Mouse (Mus musculus): ENCODE results near the gene Agap1. TPM values are rescaled to one million over a fixed set of nuclear protein-coding genes. Genes with fewer than 3 reads are reported as not detected.
A peak's percentile ranks its signal among the peaks of the same experiment; 100 is the strongest.

Agap1 gene
- polyA plus RNA-seq, 1 experiment from 2014 or later, result 37.2 TPM

GRCm38 (mm10) chr1:89554969-89555856 lies 100.6 kb downstream of the Agap1 start:
- Histone ChIP-seq H3K4me1 (replicated peaks; ENCODE audit: control insufficient read depth, insufficient read depth, low read length) (peaks cover 12% of the 10 kb centered on the region), H3K27me3 (replicated peaks; ENCODE audit: control insufficient read depth, insufficient read depth, low read length) (peaks cover 9% of the 10 kb centered on the region), H3K36me3 (ENCODE audit: control insufficient read depth, insufficient read depth) (no peaks in the 10 kb centered on the region), H3K4me2 (ENCODE audit: low read length) (no peak overlapping the region), H3K27ac (ENCODE audit: low read length) (no peak overlapping the region), H3K9ac (replicated peaks; ENCODE audit: low read depth, low read length) (no peak overlapping the region), H3K4me3 (replicated peaks; ENCODE audit: low read length) (no peak overlapping the region), H3K9me3 (ENCODE audit: control insufficient read depth, low read length) (no peaks in the 10 kb centered on the region)
- no peak for ATAC-seq
- 88% methylated on average over 18 of the region's 18 CpGs for WGBS

GRCm38 (mm10) chr1:89556006-89556405 lies 101.4 kb downstream of the Agap1 start:
- Histone ChIP-seq H3K27me3 (replicated peaks; ENCODE audit: control insufficient read depth, insufficient read depth, low read length) (peaks cover 9% of the 10 kb centered on the region), H3K4me2 (ENCODE audit: low read length) (no peak overlapping the region), H3K27ac (ENCODE audit: low read length) (no peak overlapping the region), H3K36me3 (ENCODE audit: control insufficient read depth, insufficient read depth) (no peaks in the 10 kb centered on the region), H3K9ac (replicated peaks; ENCODE audit: low read depth, low read length) (no peak overlapping the region), H3K4me3 (replicated peaks; ENCODE audit: low read length) (no peak overlapping the region), H3K4me1 (replicated peaks; ENCODE audit: control insufficient read depth, insufficient read depth, low read length) (peaks cover 4% of the 10 kb centered on the region; the same call in 1 of the 2 replicates), H3K9me3 (ENCODE audit: control insufficient read depth, low read length) (no peaks in the 10 kb centered on the region)
- no peak for ATAC-seq
- WGBS, result 81% methylated on average over 7 of the region's 7 CpGs

DNA sequence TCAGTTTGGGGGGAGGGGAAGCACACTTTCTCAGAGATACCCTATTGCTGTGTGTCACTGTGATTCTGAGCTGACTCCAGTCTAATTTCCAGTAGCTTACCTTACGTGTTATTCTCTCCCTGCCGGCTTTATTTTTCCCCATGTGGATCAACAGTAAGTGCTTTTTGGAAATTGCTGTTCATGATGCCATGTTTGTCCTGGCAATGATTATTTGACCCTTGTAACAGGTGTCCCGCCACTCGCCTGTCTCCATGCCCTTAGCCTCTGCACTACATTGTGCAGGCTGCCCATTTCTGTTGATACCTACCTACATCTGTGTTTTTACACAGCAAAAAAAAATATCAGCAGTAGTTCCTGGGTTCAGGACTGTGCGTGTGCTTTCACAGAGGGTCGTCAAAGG lies 102.8 kb downstream of the Agap1 start:
- peaks cover 4% of the 10 kb centered on the region; the same call in 1 of the 2 replicates for H3K4me1 ChIP-seq (replicated peaks; ENCODE audit: control insufficient read depth, insufficient read depth, low read length)
- no peaks in the 10 kb centered on the region for H3K9me3 ChIP-seq (ENCODE audit: control insufficient read depth, low read length)
- WGBS, result 88% methylated on average over 6 of the region's 6 CpGs
- no peak overlapping the region for H3K4me2 ChIP-seq (ENCODE audit: low read length)
- no peak for ATAC-seq
- H3K36me3 ChIP-seq (ENCODE audit: control insufficient read depth, insufficient read depth), result no peaks in the 10 kb centered on the region
- H3K4me3 ChIP-seq (replicated peaks; ENCODE audit: low read length), result no peak overlapping the region
- H3K27me3 ChIP-seq (replicated peaks; ENCODE audit: control insufficient read depth, insufficient read depth, low read length), result peaks cover 6% of the 10 kb centered on the region
- H3K9ac ChIP-seq (replicated peaks; ENCODE audit: low read depth, low read length), result no peak overlapping the region
- H3K27ac ChIP-seq (ENCODE audit: low read length), result no peak overlapping the region

DNA sequence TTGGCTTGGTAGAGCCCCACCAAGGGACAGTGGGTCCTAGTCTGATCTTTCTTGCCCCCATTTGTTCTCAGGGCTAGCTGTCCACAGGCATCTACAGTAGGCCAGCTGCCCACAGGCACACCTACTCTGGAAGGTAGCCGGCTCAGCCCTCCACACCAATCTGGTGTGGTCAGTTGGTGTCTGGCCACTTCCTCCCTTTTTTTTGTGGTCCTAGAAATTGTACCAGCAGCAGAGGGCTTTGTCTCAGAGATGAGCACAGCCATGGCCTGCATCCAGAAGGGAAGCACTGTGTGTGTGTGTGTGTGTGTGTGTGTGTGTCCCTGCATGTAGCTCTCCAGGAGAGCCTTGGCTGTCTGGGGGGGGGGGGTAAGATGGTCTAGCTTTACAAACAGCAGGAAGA lies 103.5 kb downstream of the Agap1 start:
- Histone ChIP-seq H3K4me2 (ENCODE audit: low read length) (no peak overlapping the region), H3K36me3 (ENCODE audit: control insufficient read depth, insufficient read depth) (no peaks in the 10 kb centered on the region), H3K27ac (ENCODE audit: low read length) (no peak overlapping the region), H3K9me3 (ENCODE audit: control insufficient read depth, low read length) (no peaks in the 10 kb centered on the region), H3K9ac (replicated peaks; ENCODE audit: low read depth, low read length) (no peak overlapping the region), H3K4me3 (replicated peaks; ENCODE audit: low read length) (no peak overlapping the region), H3K27me3 (replicated peaks; ENCODE audit: control insufficient read depth, insufficient read depth, low read length) (peaks cover 2% of the 10 kb centered on the region), H3K4me1 (replicated peaks; ENCODE audit: control insufficient read depth, insufficient read depth, low read length) (peaks cover 4% of the 10 kb centered on the region; the same call in 1 of the 2 replicates)
- 86% methylated on average over 1 of the region's 1 CpGs for WGBS
- ATAC-seq, result no peak

- Histone ChIP-seq H3K4me3 (replicated peaks; ENCODE audit: low read length) (no peak overlapping the region), H3K4me2 (ENCODE audit: low read length) (no peak overlapping the region), H3K36me3 (ENCODE audit: control insufficient read depth, insufficient read depth) (no peaks in the 10 kb centered on the region), H3K9me3 (ENCODE audit: control insufficient read depth, low read length) (no peaks in the 10 kb centered on the region), H3K27ac (ENCODE audit: low read length) (no peak overlapping the region), H3K27me3 (replicated peaks; ENCODE audit: control insufficient read depth, insufficient read depth, low read length) (no peaks in the 10 kb centered on the region), H3K9ac (replicated peaks; ENCODE audit: low read depth, low read length) (no peak overlapping the region), H3K4me1 (replicated peaks; ENCODE audit: control insufficient read depth, insufficient read depth, low read length) (peaks cover 37% of the 10 kb centered on the region)
- WGBS, result 92% methylated on average over 4 of the region's 4 CpGs
- ATAC-seq, result no peak
Observed at GRCm38 (mm10) chr1:89563399-89563798, 108.8 kb downstream of the Agap1 start.

- no peaks in the 10 kb centered on the region for H3K36me3 ChIP-seq (ENCODE audit: control insufficient read depth, insufficient read depth)
- no peaks in the 10 kb centered on the region for H3K9me3 ChIP-seq (ENCODE audit: control insufficient read depth, low read length)
- H3K9ac ChIP-seq (replicated peaks; ENCODE audit: low read depth, low read length), result no peak overlapping the region
- no peak overlapping the region for H3K4me3 ChIP-seq (replicated peaks; ENCODE audit: low read length)
- 15% methylated on average over 9 of the region's 9 CpGs for WGBS
- no peak overlapping the region for H3K27ac ChIP-seq (ENCODE audit: low read length)
- ATAC-seq, result peak; percentile 68
- peaks cover 44% of the 10 kb centered on the region for H3K4me1 ChIP-seq (replicated peaks; ENCODE audit: control insufficient read depth, insufficient read depth, low read length)
- no peaks in the 10 kb centered on the region for H3K27me3 ChIP-seq (replicated peaks; ENCODE audit: control insufficient read depth, insufficient read depth, low read length)
- H3K4me2 ChIP-seq (ENCODE audit: low read length), result no peak overlapping the region
Observed at GRCm38 (mm10) chr1:89566578-89567488, 112.2 kb downstream of the Agap1 start.

DNA sequence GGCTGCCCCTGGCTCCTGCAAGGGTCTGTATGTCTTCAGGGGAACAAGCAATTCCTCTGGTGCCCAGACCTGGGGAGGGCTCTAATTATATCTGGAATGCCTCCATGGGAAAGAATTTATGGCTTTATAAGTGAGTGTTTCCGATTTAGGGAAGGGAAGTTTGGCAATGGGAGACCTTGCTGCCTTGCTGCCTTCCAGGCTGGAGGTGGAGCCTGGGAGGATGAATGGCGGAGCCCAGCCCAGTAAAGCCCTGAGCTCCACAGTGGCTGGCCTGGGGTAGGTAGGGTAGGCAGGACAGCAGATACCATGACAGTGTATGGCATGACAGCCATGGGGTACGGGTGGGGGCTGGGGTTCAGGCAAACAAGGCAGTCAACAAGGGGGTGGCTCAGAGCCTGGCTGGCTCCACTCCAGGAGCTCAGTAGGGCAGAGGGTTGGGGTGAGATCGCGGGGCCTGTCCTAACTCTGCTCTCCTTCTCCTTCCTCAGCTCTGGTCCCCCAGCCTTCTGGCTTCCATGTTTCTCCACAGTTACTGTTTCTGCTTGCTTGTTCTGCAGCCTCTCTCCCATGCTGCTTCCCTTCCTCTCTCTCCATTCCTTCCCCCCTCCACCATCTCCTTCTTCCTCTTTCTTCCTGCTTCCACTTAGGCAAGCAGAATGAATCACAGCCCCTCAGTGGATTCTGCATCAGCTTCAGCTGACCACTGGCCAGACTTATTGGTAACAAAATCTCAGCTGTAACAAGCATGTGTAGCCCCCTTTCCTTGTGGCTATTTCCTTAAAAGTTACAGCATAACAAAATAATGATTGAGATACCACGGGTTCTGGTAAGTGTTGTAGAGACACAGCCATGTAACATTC lies 114.2 kb downstream of the Agap1 start:
- H3K9me3 ChIP-seq (ENCODE audit: control insufficient read depth, low read length), result no peaks in the 10 kb centered on the region
- no peak overlapping the region for H3K27ac ChIP-seq (ENCODE audit: low read length)
- H3K27me3 ChIP-seq (replicated peaks; ENCODE audit: control insufficient read depth, insufficient read depth, low read length), result no peaks in the 10 kb centered on the region
- H3K36me3 ChIP-seq (ENCODE audit: control insufficient read depth, insufficient read depth), result no peaks in the 10 kb centered on the region
- peaks cover 44% of the 10 kb centered on the region for H3K4me1 ChIP-seq (replicated peaks; ENCODE audit: control insufficient read depth, insufficient read depth, low read length)
- H3K4me3 ChIP-seq (replicated peaks; ENCODE audit: low read length), result no peak overlapping the region
- no peak overlapping the region for H3K9ac ChIP-seq (replicated peaks; ENCODE audit: low read depth, low read length)
- WGBS, result 74% methylated on average over 6 of the region's 6 CpGs
- no peak overlapping the region for H3K4me2 ChIP-seq (ENCODE audit: low read length)
- no peak for ATAC-seq

DNA sequence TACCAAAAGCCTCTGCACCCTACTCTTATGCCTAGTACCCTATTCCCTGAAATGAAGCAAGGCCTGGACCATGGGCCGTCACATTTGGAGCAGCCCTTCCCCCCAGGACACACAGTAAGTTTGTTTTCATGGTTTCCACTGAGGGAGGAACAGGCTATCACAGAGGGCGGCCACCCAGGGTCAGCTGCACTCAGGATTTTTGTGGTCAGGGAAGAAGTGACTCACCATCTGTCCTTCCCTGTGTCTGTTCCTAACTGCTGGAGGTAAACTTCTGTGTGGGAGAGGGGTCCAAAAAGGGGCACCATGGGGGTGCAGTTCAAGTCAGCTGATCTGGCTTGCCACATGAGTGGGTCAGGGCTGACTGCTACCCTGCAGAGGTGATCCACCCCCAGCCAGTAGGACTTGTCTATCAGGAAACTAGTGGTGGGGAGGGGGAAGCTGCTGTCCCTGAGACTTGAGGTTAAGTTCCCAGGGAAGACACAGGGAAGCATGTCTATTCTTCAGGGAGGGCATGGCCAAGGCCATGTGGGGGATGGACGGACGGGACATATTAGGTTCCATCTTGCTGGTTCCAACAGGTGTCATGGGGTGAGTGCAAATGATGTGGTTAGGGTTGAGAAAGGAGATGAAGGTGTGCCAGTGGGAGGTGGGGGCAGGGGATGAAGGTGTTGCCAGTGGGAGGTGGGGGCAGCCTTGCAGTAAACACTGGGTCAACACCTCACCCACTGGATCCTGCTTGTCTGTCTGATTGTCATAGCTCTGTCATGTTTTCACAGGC lies 116.1 kb downstream of the Agap1 start:
- no peak for ATAC-seq
- WGBS, result 90% methylated on average over 4 of the region's 4 CpGs
- no peaks in the 10 kb centered on the region for H3K36me3 ChIP-seq (ENCODE audit: control insufficient read depth, insufficient read depth)

More for the DNA sequence above, 116.1 kb downstream of the Agap1 start:
- peaks cover 40% of the 10 kb centered on the region for H3K4me1 ChIP-seq (replicated peaks; ENCODE audit: control insufficient read depth, insufficient read depth, low read length)
- no peaks in the 10 kb centered on the region for H3K9me3 ChIP-seq (ENCODE audit: control insufficient read depth, low read length)
- no peaks in the 10 kb centered on the region for H3K27me3 ChIP-seq (replicated peaks; ENCODE audit: control insufficient read depth, insufficient read depth, low read length)
- no peak overlapping the region for H3K4me3 ChIP-seq (replicated peaks; ENCODE audit: low read length)
- H3K27ac ChIP-seq (ENCODE audit: low read length), result no peak overlapping the region
- H3K9ac ChIP-seq (replicated peaks; ENCODE audit: low read depth, low read length), result no peak overlapping the region
- no peak overlapping the region for H3K4me2 ChIP-seq (ENCODE audit: low read length)

Measured in forebrain, embryonic 16.5 days (tissue).